In genomic region chr11:75486192-75486591, GRCm38 (mm10) we compare ENCODE assay signal across 9 mouse cellular contexts. TPM values are rescaled to one million over a fixed set of nuclear protein-coding genes. Genes with fewer than 3 reads are reported as not detected.
DNase-seq lines count a peak whose midpoint lies in the region; ATAC-seq and TF ChIP-seq lines count a peak whose summit lies in the region.
"Had no signal": no experiment of that assay in that cellular context is flagged by ENCODE, and none has a peak within 500 bp of the region (broad histone marks: within the 10 kb centered on the region; RNA-seq: fewer than 3 reads in every experiment).

No protein-coding gene starts in this region.

- intact Hi-C loops in left cerebral cortex, adult 2 months (cut with DNase I) = loop anchor here (2.0 kb wide), 1 partner anchor 21 kb away; no protein-coding TSS in a partner anchor
- intact Hi-C loops in left cerebral cortex, postnatal 36 days (cut with DNase I) = no loop called here

- no peak overlapping the region for H3K27ac ChIP-seq in left cerebral cortex, adult 2 months
- no peak overlapping the region for H3K27ac ChIP-seq in forebrain, embryonic 14.5 days (ENCODE audit: low read depth, low read length)
- H3K27ac ChIP-seq in limb, embryonic 14.5 days (replicated peaks; ENCODE audit: low read depth, low read length) = no peak overlapping the region
- 0 out of 2 replicates have a peak overlapping the region, but pooled peaks have one; percentile 33 for H3K27ac ChIP-seq in neural tube, embryonic 15.5 days (replicated peaks)

- peak; percentile 42 for ATAC-seq in forebrain, embryonic 14.5 days
- ATAC-seq in limb, embryonic 14.5 days (ENCODE audit: low FRiP score, low read depth) = peak; percentile 9; the same call in 1 of the 2 replicates
- no peak; the same call in none of the 2 replicates for ATAC-seq in neural tube, embryonic 15.5 days (ENCODE audit: low FRiP score)

- TF ChIP-seq POLR2A in limb, embryonic 14.5 days (IDR thresholded peaks at IDR 0.05; ENCODE audit: borderline replicate concordance, extremely low read depth, insufficient read depth, insufficient read length) = no peak

- no peak overlapping the region for H3K9ac ChIP-seq in forebrain, embryonic 14.5 days (ENCODE audit: low read length)
- no peak overlapping the region for H3K9ac ChIP-seq in limb, embryonic 14.5 days (ENCODE audit: low read depth, low read length, severe bottlenecking)
- no peak overlapping the region for H3K9ac ChIP-seq in neural tube, embryonic 15.5 days (replicated peaks)

- peaks cover 8% of the 10 kb centered on the region for H3K4me1 ChIP-seq in forebrain, embryonic 14.5 days (ENCODE audit: control insufficient read depth, insufficient read depth, low read length)
- H3K4me1 ChIP-seq in limb, embryonic 14.5 days (ENCODE audit: control insufficient read depth, insufficient read depth, low read length) = peaks cover 7% of the 10 kb centered on the region
- H3K4me1 ChIP-seq in neural tube, embryonic 15.5 days = peaks cover 17% of the 10 kb centered on the region

- peak overlapping the region; percentile 75 for H3K4me3 ChIP-seq in left cerebral cortex, adult 2 months
- H3K4me3 ChIP-seq in forebrain, embryonic 14.5 days (ENCODE audit: low read depth, low read length) = peak overlapping the region; percentile 98; the same call in 1 of the 2 replicates
- peak overlapping the region; percentile 88 for H3K4me3 ChIP-seq in limb, embryonic 14.5 days (replicated peaks; ENCODE audit: low read length)
- peak overlapping the region; percentile 76 for H3K4me3 ChIP-seq in neural tube, embryonic 15.5 days (replicated peaks)

- no peak for DNase-seq in left cerebral cortex, adult 2 months (ENCODE audit: extremely low spot score in 1 of 2, low spot score in 2 of 2)
- DNase-seq in left cerebral cortex, postnatal 36 days (ENCODE audit: low spot score in 2 of 2) = no peak
- DNase-seq in forebrain, embryonic 14.5 days (ENCODE audit: low spot score) = no peak
- no peak for DNase-seq in limb, embryonic 14.5 days (ENCODE audit: low spot score)
- DNase-seq in adrenal gland, adult (ENCODE audit: inconsistent age in 2 of 2, low spot score in 1 of 2) = no peak
- DNase-seq in c-Kit-positive CD71-positive TER-119-positive erythroid progenitor cells, embryonic 14.5 days (ENCODE audit: low spot score) = no peak
- no peak for DNase-seq in right cerebral cortex, postnatal 25 days

- no peaks in the 10 kb centered on the region for H3K27me3 ChIP-seq in forebrain, embryonic 14.5 days (replicated peaks; ENCODE audit: control insufficient read depth, insufficient read depth, low read length)
- H3K27me3 ChIP-seq in limb, embryonic 14.5 days (ENCODE audit: control insufficient read depth, insufficient read depth, low read length) = no peaks in the 10 kb centered on the region
- no peaks in the 10 kb centered on the region; the same call in 1 of the 2 replicates for H3K27me3 ChIP-seq in neural tube, embryonic 15.5 days (replicated peaks)

- 24% methylated on average over 3 of the region's 3 CpGs for WGBS in forebrain, embryonic 14.5 days
- 25% methylated on average over 3 of the region's 3 CpGs for WGBS in limb, embryonic 14.5 days
- WGBS in neural tube, embryonic 15.5 days = 21% methylated on average over 3 of the region's 3 CpGs

- peak overlapping the region; percentile 36; the same call in 1 of the 2 replicates for H3K4me2 ChIP-seq in forebrain, embryonic 14.5 days (ENCODE audit: low read length)
- H3K4me2 ChIP-seq in limb, embryonic 14.5 days (replicated peaks; ENCODE audit: low read depth, low read length, severe bottlenecking) = peak overlapping the region; percentile 36
- peak overlapping the region; percentile 96 for H3K4me2 ChIP-seq in neural tube, embryonic 15.5 days

- no peak for TF ChIP-seq CTCF in left cerebral cortex, adult 2 months (IDR thresholded peaks at IDR 0.05)

- H3K36me3 ChIP-seq in forebrain, embryonic 14.5 days (ENCODE audit: control insufficient read depth, insufficient read depth, low read length) = peaks cover 20% of the 10 kb centered on the region
- peaks cover 31% of the 10 kb centered on the region for H3K36me3 ChIP-seq in limb, embryonic 14.5 days (ENCODE audit: control insufficient read depth, insufficient read depth, low read length)
- H3K36me3 ChIP-seq in neural tube, embryonic 15.5 days = peaks cover 23% of the 10 kb centered on the region

- H3K9me3 ChIP-seq in forebrain, embryonic 14.5 days (replicated peaks; ENCODE audit: control insufficient read depth, low read length) = no peaks in the 10 kb centered on the region
- no peaks in the 10 kb centered on the region for H3K9me3 ChIP-seq in limb, embryonic 14.5 days (ENCODE audit: control insufficient read depth, low read length)
- no peaks in the 10 kb centered on the region for H3K9me3 ChIP-seq in neural tube, embryonic 15.5 days (replicated peaks)

RNA-seq across cellular contexts. Expression of gene Prpf8, which starts 0.4 kb away (rescaled TPM):
- 100 to 1,000 TPM; 133 to 138 TPM for total RNA-seq in left cerebral cortex, adult 2 months (2021)
- 100 to 1,000 TPM; 127 to 138 TPM for total RNA-seq in left cerebral cortex, postnatal 36 days (2021)
- polyA plus RNA-seq in forebrain, embryonic 14.5 days (2014; fragmentation: Nextera tagmentation; extraction: Ambion mirVana) = 67.0 and 73.1 TPM in 2 replicates
- polyA plus RNA-seq in limb, embryonic 14.5 days (2012; rRNA removed) = 123 and 136 TPM in 2 replicates
- 85.9 and 92.5 TPM in 2 replicates for polyA plus RNA-seq in limb, embryonic 14.5 days (2014; fragmentation: Nextera tagmentation; extraction: Ambion mirVana)
- 43.9 and 44.3 TPM in 2 replicates for polyA plus RNA-seq in neural tube, embryonic 15.5 days (2015; fragmentation: Nextera tagmentation; extraction: Ambion mirVana)

RNA-seq across cellular contexts. Expression of gene Rilp, which starts 23.7 kb away (rescaled TPM):
- total RNA-seq in left cerebral cortex, adult 2 months (2021) = 1 to 10 TPM in 1 of 2 experiments, under 1 TPM in 1; 0.91 to 1.4 TPM
- 1 to 10 TPM; 1.9 to 2.3 TPM for total RNA-seq in left cerebral cortex, postnatal 36 days (2021)
- 0.77 and 0.86 TPM in 2 replicates for polyA plus RNA-seq in forebrain, embryonic 14.5 days (2014; fragmentation: Nextera tagmentation; extraction: Ambion mirVana)
- polyA plus RNA-seq in limb, embryonic 14.5 days (2012; rRNA removed) = 0.98 and 0.99 TPM in 2 replicates
- polyA plus RNA-seq in limb, embryonic 14.5 days (2014; fragmentation: Nextera tagmentation; extraction: Ambion mirVana) = 0.36 and 0.58 TPM in 2 replicates
- 2.8 and 3.1 TPM in 2 replicates for polyA plus RNA-seq in neural tube, embryonic 15.5 days (2015; fragmentation: Nextera tagmentation; extraction: Ambion mirVana)
- polyA plus RNA-seq: inflammation-experienced regulatory T-cells, adult 6 months had no signal

RNA-seq across cellular contexts. Expression of gene Tlcd2, which starts 24.7 kb away (rescaled TPM):
- total RNA-seq in left cerebral cortex, adult 2 months (2021) = under 1 TPM; 0.51 to 0.66 TPM
- under 1 TPM in 1 of 2 experiments, not detected in 1; 0.47 TPM for total RNA-seq in left cerebral cortex, postnatal 36 days (2021)
- polyA plus RNA-seq in forebrain, embryonic 14.5 days (2014; fragmentation: Nextera tagmentation; extraction: Ambion mirVana) = 0.94 and 1.3 TPM in 2 replicates
- polyA plus RNA-seq in limb, embryonic 14.5 days (2012; rRNA removed) = 15.0 and 15.5 TPM in 2 replicates
- polyA plus RNA-seq in limb, embryonic 14.5 days (2014; fragmentation: Nextera tagmentation; extraction: Ambion mirVana) = 19.5 and 25.2 TPM in 2 replicates
- 2.4 and 8.5 TPM in 2 replicates for polyA plus RNA-seq in neural tube, embryonic 15.5 days (2015; fragmentation: Nextera tagmentation; extraction: Ambion mirVana)

RNA-seq across cellular contexts. Expression of gene Scarf1, which starts 27.1 kb away (rescaled TPM):
- total RNA-seq in left cerebral cortex, adult 2 months (2021) = 1 to 10 TPM; 1.3 to 1.6 TPM
- 1 to 10 TPM; 1.2 to 1.8 TPM for total RNA-seq in left cerebral cortex, postnatal 36 days (2021)
- 2.7 and 3.4 TPM in 2 replicates for polyA plus RNA-seq in forebrain, embryonic 14.5 days (2014; fragmentation: Nextera tagmentation; extraction: Ambion mirVana)
- polyA plus RNA-seq in limb, embryonic 14.5 days (2012; rRNA removed) = 8.5 and 11.2 TPM in 2 replicates
- 5.4 and 6.0 TPM in 2 replicates for polyA plus RNA-seq in limb, embryonic 14.5 days (2014; fragmentation: Nextera tagmentation; extraction: Ambion mirVana)
- polyA plus RNA-seq in neural tube, embryonic 15.5 days (2015; fragmentation: Nextera tagmentation; extraction: Ambion mirVana) = 3.9 and 4.7 TPM in 2 replicates

RNA-seq across cellular contexts. Expression of gene Wdr81, which starts 31.7 kb away (rescaled TPM):
- 10 to 100 TPM; 19.5 to 20.7 TPM for total RNA-seq in left cerebral cortex, adult 2 months (2021)
- 10 to 100 TPM; 20.1 to 20.4 TPM for total RNA-seq in left cerebral cortex, postnatal 36 days (2021)
- 4.9 and 6.9 TPM in 2 replicates for polyA plus RNA-seq in forebrain, embryonic 14.5 days (2014; fragmentation: Nextera tagmentation; extraction: Ambion mirVana)
- polyA plus RNA-seq in limb, embryonic 14.5 days (2012; rRNA removed) = 9.0 and 10.4 TPM in 2 replicates
- 6.6 and 6.8 TPM in 2 replicates for polyA plus RNA-seq in limb, embryonic 14.5 days (2014; fragmentation: Nextera tagmentation; extraction: Ambion mirVana)
- polyA plus RNA-seq in neural tube, embryonic 15.5 days (2015; fragmentation: Nextera tagmentation; extraction: Ambion mirVana) = 6.3 and 6.6 TPM in 2 replicates

Comparison
In these comparisons a context has a peak if more than half of its experiments do, and no peak if none do; other contexts are left out.
1. H3K4me2 ChIP-seq: peak in every context shown above with its lines; median percentile 96 in neural tube, embryonic 15.5 days; 36 in forebrain, embryonic 14.5 days; 36 in limb, embryonic 14.5 days.